Mouse (Mus musculus) stomach, postnatal 0 days (tissue): ENCODE results near the gene Padi6.

Experiments
- CTCF ChIP-seq: IDR thresholded peaks from 2 replicates; pipeline ENCODE4 v1.5.1; 2016; ENCODE audit warnings: antibody characterized with exemption, low read depth, mild to moderate bottlenecking, moderate library complexity
- EP300 ChIP-seq: optimal IDR thresholded peaks from 2 replicates; pipeline ENCODE3; 2016; ENCODE audit warnings: antibody characterized with exemption

DNA sequence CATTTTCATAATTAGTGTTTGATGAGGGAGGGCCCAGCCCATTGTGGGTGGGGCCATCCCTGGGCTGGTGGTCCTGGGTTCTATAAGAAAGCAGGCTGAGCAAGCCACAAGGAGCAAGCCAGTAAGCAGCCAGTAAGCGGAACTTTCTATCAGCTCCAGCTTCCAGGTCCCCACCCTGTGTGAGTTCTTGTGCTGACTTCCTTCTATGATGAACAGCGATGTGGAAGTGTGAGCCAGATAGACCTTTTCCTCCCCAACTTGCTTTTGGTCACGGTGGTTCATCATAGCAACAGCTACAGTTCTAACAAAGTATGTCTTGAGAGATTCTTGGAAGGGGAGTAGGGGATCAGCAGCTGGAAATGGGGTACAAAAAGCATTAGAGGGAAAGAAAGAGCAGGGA lies 23.5 kb upstream of the Padi6 start:
- TF ChIP-seq CTCF (no peak), EP300 (no peak)
